Mouse (Mus musculus): ENCODE measurements around the gene Gal3st1.
"Not testable (repeated sequence)": the region's sequence is repeated elsewhere in the genome, so short reads cannot be mapped to it uniquely, and the experiment has no call there.

Gene Gal3st1

DNA sequence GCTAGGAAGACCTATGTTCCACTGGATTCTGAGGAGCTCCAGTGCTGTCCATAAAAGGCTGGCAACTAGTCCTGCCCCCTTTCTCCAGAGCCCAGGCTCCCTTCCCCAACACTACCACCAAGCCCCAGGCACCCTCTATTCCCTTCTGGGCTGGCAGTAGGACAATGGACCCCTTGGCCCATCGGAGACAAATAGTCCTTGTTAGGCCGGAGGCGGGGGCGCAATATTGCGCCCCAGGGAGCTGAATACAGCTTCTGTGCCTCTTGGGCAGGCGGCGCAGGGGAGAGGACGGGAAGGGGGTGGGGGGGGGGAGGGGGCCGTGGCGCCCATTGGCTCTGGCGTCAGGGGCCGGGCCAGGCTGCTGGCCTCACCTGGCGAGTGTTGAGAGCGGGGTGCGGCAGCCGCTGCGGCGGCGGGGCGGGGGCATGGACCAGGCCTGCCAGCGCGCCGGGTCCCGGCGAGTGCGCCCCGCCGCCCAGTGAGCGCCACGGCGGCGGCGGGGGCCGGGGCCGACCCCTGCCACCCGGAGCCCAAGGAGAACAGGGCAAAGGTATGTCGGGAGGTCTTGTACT lies at the start of gene Gal3st1:
TSS of gene Gal3st1 (plus strand) at position 346 of the 572 bp plus-strand sequence.
- DNase-seq (ENCODE audit: low read depth, low spot score): no peak

GRCm38 (mm10) chr11:3933756-3934285 lies 49.6 kb upstream of the Gal3st1 start:
- DNase-seq (ENCODE audit: low read depth, low spot score): no peak

DNA sequence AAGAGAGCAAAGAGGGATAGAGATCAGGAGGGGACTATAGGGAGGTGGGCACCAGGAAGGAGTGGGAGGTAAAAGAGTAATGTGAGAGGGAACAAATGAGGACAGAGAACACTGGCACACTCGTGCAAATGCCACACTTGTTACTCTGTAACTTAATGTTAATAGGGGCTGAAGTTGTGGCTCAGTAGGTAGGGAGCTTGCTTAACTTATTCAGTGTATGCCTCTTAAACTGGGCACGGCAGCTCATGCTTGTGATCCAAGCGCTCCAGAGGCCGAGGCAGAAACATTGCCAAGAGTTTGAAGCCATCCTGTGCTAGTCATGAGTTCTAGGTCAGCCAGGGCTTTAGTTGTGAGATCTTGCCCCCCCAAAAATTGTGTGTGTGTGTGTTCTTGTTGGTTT lies 48.3 kb upstream of the Gal3st1 start:
- DNase-seq (ENCODE audit: low read depth, low spot score): no peak

DNA sequence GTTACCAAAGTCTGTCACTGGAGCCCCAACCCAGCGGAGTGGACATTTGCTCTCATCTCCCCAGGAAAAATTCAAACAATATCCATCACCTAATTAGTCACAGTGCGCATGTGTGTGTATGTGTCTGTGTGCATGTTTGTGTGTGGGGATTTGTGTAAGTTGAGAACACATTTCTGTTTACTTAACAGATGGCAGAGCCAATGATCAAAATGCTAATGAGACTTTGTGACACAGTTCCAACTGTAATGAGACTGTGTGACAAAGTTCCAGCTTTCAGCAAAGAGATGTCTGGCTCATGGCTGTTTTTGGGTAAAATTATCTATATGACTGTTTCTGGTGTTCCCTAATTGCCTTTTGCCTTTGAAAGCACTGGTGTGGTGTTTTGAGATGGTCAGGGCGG lies 47.1 kb upstream of the Gal3st1 start:
- no peak for DNase-seq (ENCODE audit: low read depth, low spot score)

DNA sequence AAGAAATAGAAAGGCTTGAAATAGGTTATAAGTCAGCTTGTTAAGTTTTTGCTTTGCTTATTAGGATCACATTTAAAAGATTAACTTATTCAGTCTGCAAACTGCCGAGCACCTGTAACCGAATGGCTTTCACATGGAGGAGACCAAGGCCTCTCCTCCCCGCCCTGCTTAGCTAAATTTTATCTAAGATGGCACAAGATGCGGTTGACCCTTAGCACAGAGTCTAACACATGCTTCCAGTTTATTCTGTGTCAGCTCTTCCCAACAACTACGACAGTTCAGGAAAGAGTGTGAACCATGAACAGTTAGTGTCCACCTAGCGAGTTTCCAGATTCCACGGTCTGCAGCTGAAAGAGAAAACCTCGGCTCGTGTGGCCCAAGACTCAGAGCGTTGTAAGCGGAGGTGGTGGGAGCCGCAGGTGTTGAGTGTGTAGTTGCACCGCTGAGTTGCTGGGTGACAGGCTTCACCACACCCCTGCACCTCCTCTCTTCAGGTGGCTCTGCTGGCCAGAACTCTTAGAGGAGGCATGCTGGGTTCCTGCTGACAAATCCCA lies 46.0 kb upstream of the Gal3st1 start:
- no peak for DNase-seq (ENCODE audit: low read depth, low spot score)

GRCm38 (mm10) chr11:3941371-3941770 lies 42.1 kb upstream of the Gal3st1 start:
- DNase-seq (ENCODE audit: low read depth, low spot score): no peak

- DNase-seq (ENCODE audit: low read depth, low spot score): no peak
Observed at GRCm38 (mm10) chr11:3946386-3946785, 37.0 kb upstream of the Gal3st1 start.

- not testable (repeated sequence) for DNase-seq (ENCODE audit: low read depth, low spot score)
Observed at GRCm38 (mm10) chr11:3954876-3955275, 28.6 kb upstream of the Gal3st1 start.

- not testable (repeated sequence) for DNase-seq (ENCODE audit: low read depth, low spot score)
Observed at GRCm38 (mm10) chr11:3955371-3955770, 28.1 kb upstream of the Gal3st1 start.

DNA sequence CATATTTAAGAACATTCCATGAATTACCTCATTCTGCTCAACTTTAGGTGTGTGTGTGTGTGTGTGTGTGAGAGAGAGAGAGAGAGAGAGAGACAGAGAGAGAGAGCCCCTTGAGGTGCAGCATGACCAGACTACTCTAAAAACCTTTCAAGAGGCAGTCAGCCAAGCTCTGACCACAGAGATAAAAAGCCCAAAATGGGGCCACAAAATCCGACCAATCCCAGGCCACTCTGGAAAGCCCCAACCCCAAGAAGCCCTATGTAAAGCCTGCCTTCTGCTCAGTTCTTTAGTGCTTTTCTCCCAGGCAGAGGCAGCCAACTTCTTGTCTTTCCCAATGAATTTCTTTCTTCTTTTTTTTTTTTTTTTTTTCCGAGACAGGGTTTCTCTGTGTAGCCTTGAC lies 22.5 kb upstream of the Gal3st1 start:
- no peak for DNase-seq (ENCODE audit: low read depth, low spot score)

- no peak for DNase-seq (ENCODE audit: low read depth, low spot score)
Observed at GRCm38 (mm10) chr11:3961761-3962160, 21.7 kb upstream of the Gal3st1 start.

- no peak for DNase-seq (ENCODE audit: low read depth, low spot score)
Observed at GRCm38 (mm10) chr11:3963155-3963554, 20.3 kb upstream of the Gal3st1 start.

DNA sequence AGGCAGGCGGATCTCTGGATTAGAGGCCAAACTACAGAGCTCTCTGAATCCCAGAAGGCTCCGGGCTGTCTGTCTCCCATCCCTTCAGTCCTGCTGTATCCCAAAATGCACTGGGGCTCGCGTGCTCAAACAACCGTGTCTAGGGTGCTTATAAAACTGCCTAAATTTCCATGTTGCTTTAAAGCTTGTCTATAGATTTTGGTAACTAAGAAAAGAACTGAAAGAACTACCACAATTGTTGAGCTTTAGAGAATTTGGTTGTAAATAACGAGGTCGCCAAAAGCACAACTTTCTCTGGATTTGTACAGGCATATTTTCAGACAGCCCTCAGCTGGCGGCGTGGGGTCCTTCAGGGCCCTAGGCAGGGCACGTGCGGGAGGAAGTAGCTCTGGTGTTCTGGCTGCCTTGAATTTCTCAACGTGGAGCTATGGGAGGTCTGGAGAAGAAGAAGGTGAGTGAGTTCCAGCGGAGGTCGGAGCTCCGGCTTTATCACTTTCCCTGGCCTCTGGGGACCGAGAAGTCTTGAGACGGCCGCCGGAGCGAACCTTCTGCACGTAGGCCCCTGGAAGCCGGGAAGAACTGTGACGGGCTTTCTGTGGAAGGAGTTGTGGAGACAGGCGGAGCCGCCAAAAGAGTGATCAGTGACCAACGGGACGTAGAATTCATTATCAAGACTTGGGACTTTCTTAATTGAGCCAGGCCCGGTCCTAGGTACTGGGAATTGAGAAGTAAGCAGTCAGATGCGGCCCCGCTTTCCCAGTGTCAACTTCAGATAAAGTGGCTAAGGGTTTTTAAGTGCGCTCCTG lies 19.6 kb upstream of the Gal3st1 start, which contains the start of gene Pes1:
TSS of gene Pes1 (plus strand) at position 366 of the 806 bp plus-strand sequence.
- DNase-seq (ENCODE audit: low read depth, low spot score): peak; percentile 84

DNA sequence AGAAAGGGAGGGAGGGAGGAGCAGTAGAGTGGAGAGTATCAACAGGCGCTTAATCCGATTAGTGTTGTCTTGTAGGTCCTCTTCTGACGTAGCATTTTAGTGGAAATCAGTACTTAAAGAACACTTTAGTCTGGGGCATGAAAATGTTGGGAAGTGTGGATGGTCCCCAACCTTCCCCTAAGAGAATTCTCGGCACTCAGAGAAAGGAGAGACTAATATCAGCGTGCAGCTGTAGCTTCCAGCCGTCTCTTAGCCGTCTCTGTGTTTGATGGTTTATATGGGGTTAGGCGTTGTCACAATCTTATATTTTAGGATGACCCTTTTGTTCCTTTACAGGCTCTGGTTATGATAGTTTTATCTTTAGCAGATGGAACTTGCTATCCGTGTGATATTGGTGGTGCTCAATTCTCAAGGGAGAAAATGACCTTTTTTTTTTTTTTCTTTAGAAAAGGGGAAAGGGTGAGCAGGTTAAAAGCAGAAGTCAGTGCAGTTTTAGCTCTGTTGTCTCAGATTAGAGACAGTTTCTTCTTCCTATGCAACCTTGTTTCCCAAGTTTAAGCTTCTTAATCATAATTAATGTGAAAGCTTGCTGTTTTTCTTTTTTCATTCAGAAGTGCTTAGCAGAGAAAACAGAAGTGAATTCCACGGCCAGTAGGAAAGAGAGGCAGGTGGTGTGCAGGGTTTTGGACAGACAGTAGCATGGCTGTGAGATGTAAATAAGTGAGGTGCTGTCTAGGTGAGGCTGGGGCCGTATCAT lies 18.8 kb upstream of the Gal3st1 start:
- DNase-seq (ENCODE audit: low read depth, low spot score): no peak

- DNase-seq (ENCODE audit: low read depth, low spot score): no peak
Observed at GRCm38 (mm10) chr11:3969837-3970236, 13.6 kb upstream of the Gal3st1 start.

DNA sequence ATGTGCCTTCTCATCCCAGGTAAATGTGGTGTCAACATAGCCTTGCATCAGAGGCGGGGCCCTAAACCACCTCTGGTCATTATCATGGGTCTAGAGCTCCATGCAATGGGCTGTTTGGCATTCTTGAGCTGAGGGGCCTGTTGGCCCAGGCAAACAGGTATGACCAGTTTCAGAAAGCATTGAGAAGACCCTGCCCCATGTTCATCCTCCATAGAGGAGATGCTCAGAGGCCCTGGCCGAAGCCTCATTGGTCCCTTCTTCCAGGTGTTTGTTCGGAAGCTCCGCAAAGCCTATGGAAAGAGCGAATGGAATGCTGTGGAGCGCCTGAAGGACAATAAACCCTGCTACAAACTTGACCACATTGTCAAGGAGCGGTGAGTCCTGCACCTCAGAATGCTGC lies 13.1 kb upstream of the Gal3st1 start:
- no peak for DNase-seq (ENCODE audit: low read depth, low spot score)

DNA sequence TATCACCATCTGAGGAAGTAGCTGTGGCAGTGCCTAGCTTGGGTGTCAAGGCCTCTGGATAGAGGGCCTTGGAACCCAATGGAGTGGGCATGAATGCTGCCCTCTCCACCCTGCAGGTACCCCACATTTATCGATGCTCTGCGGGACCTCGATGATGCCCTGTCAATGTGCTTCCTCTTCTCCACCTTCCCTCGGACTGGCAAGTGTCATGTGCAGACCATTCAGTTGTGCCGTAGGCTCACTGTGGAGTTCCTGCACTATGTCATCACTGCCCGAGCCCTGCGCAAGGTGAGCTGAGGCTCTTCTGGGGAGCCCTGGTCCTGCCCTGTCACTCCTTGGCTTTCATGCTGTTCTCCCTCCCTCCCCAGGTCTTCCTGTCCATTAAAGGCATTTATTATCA lies 10.4 kb upstream of the Gal3st1 start:
- DNase-seq (ENCODE audit: low read depth, low spot score): no peak

- no peak for DNase-seq (ENCODE audit: low read depth, low spot score)
Observed at GRCm38 (mm10) chr11:3974311-3974710, 9.1 kb upstream of the Gal3st1 start.

DNA sequence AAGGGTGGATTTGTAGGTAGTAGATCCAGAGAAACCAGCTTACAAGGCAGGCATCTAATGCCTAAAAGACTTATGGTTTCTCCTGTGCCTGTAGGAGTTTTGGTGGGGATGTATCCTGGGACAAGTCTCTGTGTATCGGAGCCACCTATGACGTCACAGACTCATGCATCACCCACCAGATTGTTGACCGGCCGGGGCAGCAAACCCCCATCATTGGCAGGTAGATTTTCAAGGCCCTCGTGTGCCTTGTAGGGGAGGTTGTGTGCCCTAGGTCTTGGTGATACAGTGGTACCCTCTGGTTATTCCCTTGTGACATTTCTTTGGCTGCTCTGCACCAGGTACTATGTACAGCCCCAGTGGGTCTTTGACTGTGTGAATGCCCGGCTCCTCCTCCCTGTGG lies 6.8 kb upstream of the Gal3st1 start, which contains the start of gene 4930556J24Rik:
TSS of gene 4930556J24Rik (minus strand) at position 101 of the 400 bp plus-strand sequence.
- DNase-seq (ENCODE audit: low read depth, low spot score): no peak

GRCm38 (mm10) chr11:3978421-3978820 lies 5.0 kb upstream of the Gal3st1 start:
- no peak for DNase-seq (ENCODE audit: low read depth, low spot score)

DNA sequence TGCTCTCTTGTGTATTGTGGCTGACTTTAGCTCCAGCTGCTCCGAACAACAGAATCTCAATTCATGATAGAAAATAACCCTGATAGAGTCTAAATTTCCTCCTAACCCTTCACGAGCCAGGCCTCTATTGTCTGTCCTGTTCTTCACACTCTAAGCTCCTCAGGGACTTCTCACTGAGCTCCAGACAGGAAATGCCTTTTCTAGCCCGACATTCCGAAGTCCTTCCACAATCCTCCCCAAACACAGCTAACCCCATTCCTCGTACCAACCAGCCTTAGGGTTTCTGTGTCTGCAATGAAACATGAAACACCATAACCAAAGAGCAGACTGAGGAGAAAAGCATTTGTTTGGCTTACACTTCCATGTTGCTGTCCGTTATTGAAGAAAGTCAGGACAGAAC lies 1.9 kb upstream of the Gal3st1 start:
- DNase-seq (ENCODE audit: low read depth, low spot score): no peak
